Mouse (Mus musculus): Measurements from ENCODE around the gene Treh. TPM values are rescaled to one million over a fixed set of nuclear protein-coding genes. Genes with fewer than 3 reads are reported as not detected.

Gene Treh
- total RNA-seq, 1 experiment from 2014 or later: not detected

GRCm38 (mm10) chr9:44710213-44710612 lies 37.2 kb downstream of the Treh start:
- no peak for ATAC-seq (replicated peaks; ENCODE audit: insufficient number of reproducible peaks, low FRiP score, low TSS enrichment, poor library complexity, severe bottlenecking)

- ATAC-seq (replicated peaks; ENCODE audit: insufficient number of reproducible peaks, low FRiP score, low TSS enrichment, poor library complexity, severe bottlenecking): no peak
These were observed 38.6 kb downstream of the Treh start for GRCm38 (mm10) chr9:44711602-44712001.

- no peak for ATAC-seq (replicated peaks; ENCODE audit: insufficient number of reproducible peaks, low FRiP score, low TSS enrichment, poor library complexity, severe bottlenecking)
These were observed 40.0 kb downstream of the Treh start for GRCm38 (mm10) chr9:44713080-44713479.

- no peak for ATAC-seq (replicated peaks; ENCODE audit: insufficient number of reproducible peaks, low FRiP score, low TSS enrichment, poor library complexity, severe bottlenecking)
These were observed 40.5 kb downstream of the Treh start for GRCm38 (mm10) chr9:44713574-44713973.

GRCm38 (mm10) chr9:44715109-44715508 lies 42.1 kb downstream of the Treh start:
- ATAC-seq (replicated peaks; ENCODE audit: insufficient number of reproducible peaks, low FRiP score, low TSS enrichment, poor library complexity, severe bottlenecking): no peak

- ATAC-seq (replicated peaks; ENCODE audit: insufficient number of reproducible peaks, low FRiP score, low TSS enrichment, poor library complexity, severe bottlenecking): no peak
These were observed 42.8 kb downstream of the Treh start for GRCm38 (mm10) chr9:44715705-44716362.

- ATAC-seq (replicated peaks; ENCODE audit: insufficient number of reproducible peaks, low FRiP score, low TSS enrichment, poor library complexity, severe bottlenecking): no peak
These were observed 44.2 kb downstream of the Treh start for GRCm38 (mm10) chr9:44716997-44717821.

GRCm38 (mm10) chr9:44717822-44718242 lies 44.8 kb downstream of the Treh start:
- ATAC-seq (replicated peaks; ENCODE audit: insufficient number of reproducible peaks, low FRiP score, low TSS enrichment, poor library complexity, severe bottlenecking): no peak

GRCm38 (mm10) chr9:44718937-44719631 lies 46.1 kb downstream of the Treh start:
- no peak for ATAC-seq (replicated peaks; ENCODE audit: insufficient number of reproducible peaks, low FRiP score, low TSS enrichment, poor library complexity, severe bottlenecking)

- ATAC-seq (replicated peaks; ENCODE audit: insufficient number of reproducible peaks, low FRiP score, low TSS enrichment, poor library complexity, severe bottlenecking): no peak
These were observed 46.8 kb downstream of the Treh start for GRCm38 (mm10) chr9:44719632-44720357.

- ATAC-seq (replicated peaks; ENCODE audit: insufficient number of reproducible peaks, low FRiP score, low TSS enrichment, poor library complexity, severe bottlenecking): peak; percentile 47
These were observed 47.5 kb downstream of the Treh start for GRCm38 (mm10) chr9:44720358-44721153.

- ATAC-seq (replicated peaks; ENCODE audit: insufficient number of reproducible peaks, low FRiP score, low TSS enrichment, poor library complexity, severe bottlenecking): peak; percentile 71
These were observed 48.3 kb downstream of the Treh start for GRCm38 (mm10) chr9:44721154-44721876.

GRCm38 (mm10) chr9:44721877-44722186 lies 48.8 kb downstream of the Treh start:
- no peak for ATAC-seq (replicated peaks; ENCODE audit: insufficient number of reproducible peaks, low FRiP score, low TSS enrichment, poor library complexity, severe bottlenecking)

GRCm38 (mm10) chr9:44722575-44722974 lies 49.5 kb downstream of the Treh start:
- ATAC-seq (replicated peaks; ENCODE audit: insufficient number of reproducible peaks, low FRiP score, low TSS enrichment, poor library complexity, severe bottlenecking): no peak

- no peak for ATAC-seq (replicated peaks; ENCODE audit: insufficient number of reproducible peaks, low FRiP score, low TSS enrichment, poor library complexity, severe bottlenecking)
These were observed 50.0 kb downstream of the Treh start for GRCm38 (mm10) chr9:44723008-44723407.

GRCm38 (mm10) chr9:44723521-44724041 lies 50.5 kb downstream of the Treh start:
- ATAC-seq (replicated peaks; ENCODE audit: insufficient number of reproducible peaks, low FRiP score, low TSS enrichment, poor library complexity, severe bottlenecking): no peak

- ATAC-seq (replicated peaks; ENCODE audit: insufficient number of reproducible peaks, low FRiP score, low TSS enrichment, poor library complexity, severe bottlenecking): no peak
These were observed 51.2 kb downstream of the Treh start for GRCm38 (mm10) chr9:44724223-44724622.

Measured in monocyte, adult 5-6 weeks (primary cell).